Mouse (Mus musculus) liver, embryonic 16.5 days (tissue): Measurements from ENCODE around the gene Pitpnb. TPM values are rescaled to one million over a fixed set of nuclear protein-coding genes. Genes with fewer than 3 reads are reported as not detected.

ENCODE experiments used
- ATAC-seq: fragments of 200-750 bp; cut with Nextera tagmentation; 2 replicates; pipeline ENCODE4 v1.8.0; 2017; ENCODE audit warnings: low read depth, mild to moderate bottlenecking, moderate number of reproducible peaks, moderate library complexity
- H3K27ac ChIP-seq: fragments of 300-500 bp; sonication (generic); 2 replicates; pipeline ENCODE4 v1.5.1; 2014; ENCODE audit warnings: mild to moderate bottlenecking, low read length
- H3K27me3 ChIP-seq: fragments of 300-500 bp; sonication (generic); 2 replicates; pipeline ENCODE4 v1.6.1; 2014; ENCODE audit warnings: low read depth, low read length, mixed read lengths; ENCODE audit not compliant: control insufficient read depth, insufficient read depth
- H3K36me3 ChIP-seq: fragments of 300-500 bp; sonication (generic); 2 replicates; pipeline ENCODE4 v1.6.1; 2014; ENCODE audit warnings: mild to moderate bottlenecking; ENCODE audit not compliant: control insufficient read depth, insufficient read depth
- H3K4me1 ChIP-seq: fragments of 300-500 bp; sonication (generic); 2 replicates; pipeline ENCODE4 v1.6.1; 2014; ENCODE audit warnings: low read depth, low read length, mixed read lengths; ENCODE audit not compliant: control insufficient read depth
- H3K4me2 ChIP-seq: fragments of 300-500 bp; sonication (generic); 2 replicates; pipeline ENCODE4 v1.6.1; 2014; ENCODE audit warnings: low read depth, low read length, mixed read lengths
- H3K4me3 ChIP-seq: fragments of 300-500 bp; sonication (generic); 2 replicates; pipeline ENCODE4 v1.5.1; 2014; ENCODE audit warnings: low read depth, mild to moderate bottlenecking, low read length
- H3K9ac ChIP-seq: fragments of 300-500 bp; sonication (generic); 2 replicates; pipeline ENCODE4 v1.6.1; 2014; ENCODE audit warnings: low read depth, low read length
- H3K9me3 ChIP-seq: fragments of 300-500 bp; sonication (generic); replicated peaks from 2 replicates; pipeline ENCODE4 v1.6.1; 2016; ENCODE audit warnings: low read length; ENCODE audit not compliant: control insufficient read depth
- WGBS: fragments of 180-500 bp; shearing (Covaris S2); extraction: QIAGEN DNeasy Blood & Tissue Kit; methylation state at CpG from one replicate; pipeline ENCODE4 v1.1.7; 2014; ENCODE audit not compliant: insufficient replicate concordance; 5-methylcytosine and 5-hydroxymethylcytosine counted together
- polyA plus RNA-seq: library from polyadenylated mRNA; unstranded; fragments of >200 nt; fragmentation: Nextera tagmentation; extraction: Ambion mirVana; gene quantifications from 2 replicates; pipeline ENCODE4 v1.2.1, GENCODE M21; 2015

Pitpnb gene
- polyA plus RNA-seq, 1 experiment from 2014 or later: 31.6 TPM

DNA sequence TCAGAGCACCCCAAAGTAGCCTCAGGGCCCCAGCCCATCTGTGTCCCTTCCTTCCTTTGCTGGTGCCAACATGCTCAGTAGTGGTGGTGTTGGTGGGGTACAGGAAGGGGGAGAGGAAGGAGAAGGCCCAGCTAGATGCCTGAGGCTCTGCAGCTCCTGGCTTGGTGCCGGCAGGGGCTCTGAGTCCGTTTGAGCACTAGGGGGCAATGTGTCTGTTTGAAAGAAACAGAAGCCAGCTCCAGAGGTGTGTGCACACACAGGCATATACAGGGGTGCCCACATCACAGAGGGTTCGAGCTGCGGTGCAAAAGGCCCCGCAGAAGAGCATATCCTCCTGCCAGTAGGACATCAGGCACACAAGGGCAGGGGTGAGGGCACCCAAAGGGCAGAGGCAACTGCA is 83.6 kb downstream of the Pitpnb start:
- Histone ChIP-seq H3K27ac (no peak overlapping the region), H3K9me3 (no peaks in the 10 kb centered on the region), H3K9ac (no peak overlapping the region), H3K4me1 (no peaks in the 10 kb centered on the region; the same call in 1 of the 2 replicates), H3K4me2 (no peak overlapping the region), H3K27me3 (peaks cover 50% of the 10 kb centered on the region), H3K36me3 (no peaks in the 10 kb centered on the region), H3K4me3 (no peak overlapping the region)
- 4% methylated on average over 5 of the region's 5 CpGs for WGBS
- no peak; the same call in 1 of the 2 replicates for ATAC-seq

DNA sequence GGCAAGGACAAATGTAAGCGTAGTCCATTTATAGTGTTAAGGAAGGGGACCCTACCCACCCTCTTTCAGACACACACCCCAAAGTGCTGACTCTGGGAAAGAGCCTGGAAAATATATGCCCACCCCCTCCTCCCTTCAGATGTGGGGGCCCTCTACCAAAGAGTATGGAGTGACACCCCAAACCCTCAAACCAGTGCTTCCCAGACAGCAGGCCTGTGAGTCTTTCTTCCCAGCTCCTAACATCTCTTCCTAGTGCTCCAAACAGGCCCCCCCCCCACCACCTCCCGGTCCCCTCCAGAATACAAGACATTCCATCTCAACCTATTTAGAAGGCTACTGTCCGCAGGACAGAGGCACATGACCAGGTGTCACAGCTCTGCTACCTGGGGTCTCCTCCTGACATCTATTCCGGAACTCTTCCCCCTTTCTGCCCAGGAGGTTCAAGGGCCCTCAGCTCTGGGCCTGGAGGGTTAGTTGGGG is 84.2 kb downstream of the Pitpnb start:
- Histone ChIP-seq H3K36me3 (no peaks in the 10 kb centered on the region), H3K4me2 (no peak overlapping the region), H3K27me3 (peaks cover 56% of the 10 kb centered on the region), H3K9me3 (no peaks in the 10 kb centered on the region), H3K4me3 (no peak overlapping the region), H3K27ac (no peak overlapping the region), H3K4me1 (peaks cover 2% of the 10 kb centered on the region; the same call in 1 of the 2 replicates), H3K9ac (no peak overlapping the region)
- ATAC-seq: no peak
- 46% methylated on average over 4 of the region's 4 CpGs for WGBS

DNA sequence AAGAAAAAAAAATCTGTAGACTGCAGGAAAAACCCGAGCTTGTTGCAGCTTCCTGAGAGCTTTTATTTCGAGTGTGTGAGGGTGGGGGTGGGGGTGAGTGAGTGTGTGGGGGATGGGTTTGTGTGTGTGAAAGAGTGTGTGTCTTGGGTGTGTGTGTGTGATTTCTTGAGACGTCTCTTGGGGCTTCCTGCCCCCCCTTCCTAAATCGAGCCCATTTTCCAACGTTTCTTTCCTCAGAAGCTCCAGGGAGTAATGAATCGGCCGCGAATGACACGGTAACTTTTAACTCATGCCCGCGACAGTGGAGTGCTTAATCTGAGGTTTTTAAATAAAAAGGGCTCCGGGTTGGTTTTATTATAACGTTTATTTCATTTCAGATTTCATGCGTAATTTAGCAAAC is 85.0 kb downstream of the Pitpnb start:
- H3K9ac ChIP-seq: no peak overlapping the region
- peaks cover 64% of the 10 kb centered on the region for H3K27me3 ChIP-seq
- no peak for ATAC-seq
- H3K4me2 ChIP-seq: 0 out of 2 replicates have a peak overlapping the region, but pooled peaks have one; percentile 67
- H3K36me3 ChIP-seq: no peaks in the 10 kb centered on the region
- H3K27ac ChIP-seq: no peak overlapping the region
- no peaks in the 10 kb centered on the region for H3K9me3 ChIP-seq
- no peak overlapping the region for H3K4me3 ChIP-seq
- H3K4me1 ChIP-seq: peaks cover 5% of the 10 kb centered on the region; the same call in 1 of the 2 replicates
- 2% methylated on average over 14 of the region's 14 CpGs for WGBS

DNA sequence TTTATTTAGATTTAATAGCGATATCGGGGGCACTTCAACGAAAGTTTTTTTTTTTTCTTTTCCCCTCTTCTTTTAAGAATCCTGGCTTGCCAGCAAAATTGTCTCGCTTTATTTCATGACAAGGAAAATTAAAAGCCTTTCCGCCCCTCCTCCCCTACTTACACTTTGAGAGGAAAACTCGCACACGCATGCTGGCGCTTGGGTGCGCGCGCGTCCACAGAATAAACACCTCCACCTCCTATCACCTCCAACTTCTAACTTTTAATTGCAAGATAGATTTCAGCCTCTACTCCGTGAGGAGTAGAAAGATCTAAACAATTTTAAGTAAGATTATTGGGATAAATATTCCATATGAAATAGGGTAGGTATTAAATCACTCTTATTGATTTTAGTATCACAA is 85.5 kb downstream of the Pitpnb start:
- Histone ChIP-seq H3K4me2 (peak overlapping the region; percentile 67), H3K27ac (no peak overlapping the region), H3K4me3 (peak overlapping the region; percentile 63; the same call in 1 of the 2 replicates), H3K9ac (no peak overlapping the region), H3K36me3 (no peaks in the 10 kb centered on the region), H3K9me3 (no peaks in the 10 kb centered on the region), H3K27me3 (peaks cover 69% of the 10 kb centered on the region), H3K4me1 (peaks cover 5% of the 10 kb centered on the region; the same call in 1 of the 2 replicates)
- ATAC-seq: no peak
- 3% methylated on average over 13 of the region's 13 CpGs for WGBS

DNA sequence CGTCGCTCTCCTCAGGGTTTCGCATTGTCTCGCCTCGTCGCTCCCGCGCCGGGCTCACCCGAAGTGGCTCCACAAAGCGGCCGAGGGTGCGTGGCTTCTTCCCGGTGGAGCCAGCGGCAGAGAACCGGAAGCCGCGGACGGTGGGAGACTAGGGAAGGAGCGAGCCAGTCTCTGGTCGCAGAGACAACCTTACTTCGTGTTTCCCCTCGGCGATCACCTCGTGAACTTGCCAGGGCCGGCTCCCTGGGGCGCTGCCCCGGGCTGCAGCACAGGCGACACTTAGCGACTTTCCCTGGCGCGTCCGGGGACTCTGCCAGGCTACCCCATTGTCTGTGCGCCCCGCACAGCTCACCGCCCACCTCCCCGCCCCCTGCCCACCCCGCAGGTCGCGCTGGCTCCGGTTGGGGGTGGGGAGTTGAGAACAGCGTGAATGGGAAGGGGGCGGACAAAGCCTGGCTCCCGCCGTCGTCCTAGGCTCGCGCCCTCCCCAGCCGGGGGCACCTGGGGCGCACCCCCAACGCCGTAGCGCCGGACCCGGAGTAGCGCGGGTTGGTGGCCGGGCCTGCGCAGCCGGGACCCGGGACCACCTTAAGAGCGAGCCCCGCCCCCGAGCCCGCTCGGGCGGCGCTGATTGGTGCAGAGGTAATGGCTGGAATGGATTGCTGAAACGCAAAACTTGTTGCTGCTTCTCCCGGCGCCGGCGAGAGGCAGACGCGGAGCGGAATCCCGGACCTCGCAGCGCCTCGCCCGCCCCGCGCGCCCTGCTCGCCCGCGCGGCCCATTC is 86.2 kb downstream of the Pitpnb start, which contains the start of gene Mn1:
TSS of gene Mn1 (plus strand) at position 772 of the 784 bp plus-strand sequence.
- Histone ChIP-seq H3K27me3 (peaks cover 76% of the 10 kb centered on the region), H3K4me1 (peaks cover 5% of the 10 kb centered on the region; the same call in 1 of the 2 replicates), H3K9ac (peak within 1 kb of the TSS; percentile 55), H3K9me3 (no peaks in the 10 kb centered on the region), H3K4me3 (peak within 1 kb of the TSS; percentile 63), H3K36me3 (no peaks in the 10 kb centered on the region), H3K4me2 (peak within 1 kb of the TSS; percentile 67), H3K27ac (no peak within 1 kb of the TSS)
- under 1% methylated on average over 88 of the region's 88 CpGs for WGBS
- ATAC-seq: peak; percentile 73

DNA sequence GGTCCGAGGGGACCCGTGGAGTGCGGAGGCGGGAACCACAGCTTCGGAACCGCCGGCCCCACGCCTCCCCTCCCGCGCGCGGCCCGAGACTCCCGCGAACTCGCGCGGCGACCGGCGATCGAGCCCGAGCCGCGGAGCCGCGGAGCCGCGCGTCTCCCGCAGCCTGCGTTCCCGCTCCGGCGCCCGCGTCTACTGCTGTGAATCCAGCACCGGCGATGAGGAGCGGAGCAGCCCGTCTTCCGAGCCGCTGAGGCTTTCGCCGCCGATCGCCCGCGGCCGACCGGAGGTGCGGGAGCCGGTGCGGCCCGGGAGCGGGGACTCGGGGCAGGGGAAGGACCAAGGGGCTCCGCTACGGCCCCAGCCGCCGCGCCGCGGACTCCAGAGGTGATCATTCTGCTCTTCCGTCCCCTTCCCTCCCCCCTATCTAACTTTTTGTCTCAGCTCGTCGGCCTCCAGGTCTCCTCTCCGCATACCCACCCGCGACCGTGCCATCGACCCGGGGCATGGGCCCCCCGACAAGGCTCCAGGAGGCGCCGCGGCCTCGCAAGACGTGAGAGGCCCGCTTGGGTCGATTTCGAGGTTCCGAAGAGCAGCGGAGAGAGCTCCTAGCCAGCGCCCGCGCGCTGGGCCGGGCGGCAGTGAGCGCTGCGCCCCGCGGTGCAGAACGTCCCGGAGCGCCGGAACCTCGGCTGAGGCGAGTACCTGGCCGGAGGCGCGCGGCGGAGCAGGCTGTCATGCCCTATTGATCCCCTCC is 87.0 kb downstream of the Pitpnb start:
- Histone ChIP-seq H3K27me3 (peaks cover 79% of the 10 kb centered on the region), H3K9ac (peak overlapping the region; percentile 55), H3K4me1 (peaks cover 5% of the 10 kb centered on the region; the same call in 1 of the 2 replicates), H3K27ac (no peak overlapping the region), H3K4me3 (peak overlapping the region; percentile 63), H3K36me3 (no peaks in the 10 kb centered on the region), H3K4me2 (peak overlapping the region; percentile 67), H3K9me3 (no peaks in the 10 kb centered on the region)
- WGBS: under 1% methylated on average over 89 of the region's 105 CpGs
- peak; percentile 33; the same call in 1 of the 2 replicates for ATAC-seq

DNA sequence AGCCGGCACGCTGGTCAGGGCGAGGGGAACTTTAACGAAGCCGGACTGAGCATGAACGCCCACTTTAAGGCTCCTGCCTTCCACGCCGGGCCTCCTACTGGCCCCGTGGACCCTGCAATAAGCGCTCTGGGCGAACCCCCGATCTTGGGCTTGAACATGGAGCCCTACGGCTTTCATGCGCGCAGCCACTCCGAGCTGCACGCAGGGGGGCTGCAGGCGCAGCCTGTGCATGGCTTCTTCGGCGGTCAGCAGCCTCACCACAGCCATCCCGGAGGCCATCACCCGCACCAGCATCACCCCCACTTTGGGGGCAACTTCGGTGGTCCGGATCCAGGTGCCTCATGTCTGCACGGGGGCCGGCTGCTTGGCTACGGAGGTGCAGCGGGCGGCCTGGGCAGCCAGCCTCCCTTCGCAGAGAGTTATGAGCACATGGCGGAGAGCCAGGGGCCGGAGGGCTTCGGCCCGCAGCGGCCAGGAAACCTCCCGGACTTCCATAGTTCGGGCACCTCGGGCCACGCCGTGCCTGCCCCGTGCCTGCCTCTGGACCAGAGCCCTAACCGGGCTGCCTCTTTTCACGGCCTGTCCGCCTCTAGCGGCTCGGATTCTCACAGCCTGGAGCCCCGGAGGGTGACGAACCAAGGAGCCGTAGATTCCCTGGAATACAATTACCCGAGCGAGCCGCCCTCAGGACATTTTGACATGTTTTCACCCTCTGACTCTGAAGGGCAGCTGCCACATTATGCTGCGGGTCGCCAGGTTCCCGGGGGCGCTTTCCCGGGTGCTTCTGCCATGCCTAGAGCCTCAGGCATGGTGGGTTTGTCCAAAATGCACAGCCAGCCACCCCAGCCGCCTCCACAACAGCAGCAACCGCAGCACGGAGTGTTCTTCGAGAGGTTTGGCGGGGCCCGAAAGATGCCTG is 87.9 kb downstream of the Pitpnb start:
- Histone ChIP-seq H3K4me1 (peaks cover 5% of the 10 kb centered on the region; the same call in 1 of the 2 replicates), H3K27me3 (peaks cover 79% of the 10 kb centered on the region), H3K4me3 (peak overlapping the region; percentile 63), H3K27ac (no peak overlapping the region), H3K4me2 (peak overlapping the region; percentile 67), H3K9me3 (no peaks in the 10 kb centered on the region), H3K36me3 (no peaks in the 10 kb centered on the region), H3K9ac (no peak overlapping the region)
- ATAC-seq: peak; percentile 17; the same call in 1 of the 2 replicates
- WGBS: 2% methylated on average over 63 of the region's 63 CpGs
